Mouse (Mus musculus) CH12.LX (cell line): ENCODE data around the gene Dyx1c1. TPM values are rescaled to one million over a fixed set of nuclear protein-coding genes. Genes with fewer than 3 reads are reported as not detected.

ENCODE experiments used
- DNase-seq: peaks from one replicate; pipeline ENCODE4 v3.0.0-alpha.2; 2013; ENCODE audit errors: extremely low read depth
- H3K27ac ChIP-seq: 2 replicates; pipeline ENCODE4 v1.5.1; 2012; ENCODE audit warnings: low read depth, mild to moderate bottlenecking, control low read depth, moderate library complexity; ENCODE audit not compliant: insufficient read depth
- H3K27me3 ChIP-seq: replicated peaks from 2 replicates; pipeline ENCODE3; 2012; ENCODE audit warnings: inconsistent platforms
- H3K36me3 ChIP-seq, 2 experiments: replicated peaks in 1 of 2; 2 replicates each; pipeline versions ENCODE3 to v1.6.1; 2012; ENCODE audit warnings: inconsistent platforms in 1 of 2, low read length in 1 of 2, mild to moderate bottlenecking in 1 of 2, mixed read lengths in 1 of 2, moderate library complexity in 1 of 2; ENCODE audit not compliant: control insufficient read depth in 1 of 2, insufficient read depth in 1 of 2
- H3K4me1 ChIP-seq, 2 experiments: 2 replicates each; pipeline ENCODE4 v1.6.1; 2012; ENCODE audit warnings: inconsistent platforms in 1 of 2, moderate library complexity in 1 of 2; ENCODE audit not compliant: insufficient read depth in 2 of 2, control insufficient read depth in 1 of 2
- H3K4me2 ChIP-seq: 2 replicates; pipeline ENCODE4 v1.6.1; 2012; ENCODE audit warnings: low read depth, mild to moderate bottlenecking, control low read depth; ENCODE audit not compliant: poor library complexity, insufficient read depth, severe bottlenecking
- H3K4me3 ChIP-seq, 3 experiments: fragments of 150-350 bp in 1 of 3; sonication (generic) in 1 of 3; replicated peaks in 1 of 3; 2 replicates each; pipeline versions ENCODE3 to v1.5.1; 2011 to 2012; ENCODE audit warnings: low read depth in 2 of 3, low read length in 2 of 3, mild to moderate bottlenecking in 2 of 3, moderate library complexity in 2 of 3, control low read depth in 1 of 3, improper control_type of control experiment in 1 of 3, inconsistent platforms in 1 of 3, mixed read lengths in 1 of 3; ENCODE audit not compliant: poor library complexity in 1 of 3
- H3K79me2 ChIP-seq: replicated peaks from 2 replicates; pipeline ENCODE4 v1.6.1; 2012; ENCODE audit warnings: mild to moderate bottlenecking, moderate library complexity; ENCODE audit not compliant: control insufficient read depth, poor library complexity, insufficient read depth, severe bottlenecking; ENCODE audit errors: extremely low read depth
- H3K9ac ChIP-seq: 2 replicates; pipeline ENCODE4 v1.6.1; 2012; ENCODE audit warnings: low read depth, mild to moderate bottlenecking, control low read depth, moderate library complexity; ENCODE audit not compliant: insufficient read depth
- H3K9me3 ChIP-seq: replicated peaks from 2 replicates; pipeline ENCODE3; 2012; ENCODE audit warnings: low read length, inconsistent platforms, mixed read lengths
- CTCF ChIP-seq, 2 experiments: IDR thresholded peaks in 1 of 2; conservative IDR thresholded peaks in 1 of 2; 2 replicates each; pipeline ENCODE4 v1.5.1; 2011 to 2012; ENCODE audit warnings: low read depth in 2 of 2, low read length in 2 of 2, improper control_type of control experiment in 1 of 2, inconsistent platforms in 1 of 2, mild to moderate bottlenecking in 1 of 2, moderate library complexity in 1 of 2
- E2F4 ChIP-seq: IDR thresholded peaks from 2 replicates; pipeline ENCODE4 v1.6.1; 2011; ENCODE audit warnings: low read depth, low read length, improper control_type of control experiment; ENCODE audit not compliant: insufficient replicate concordance
- EP300 ChIP-seq: IDR thresholded peaks from 2 replicates; pipeline ENCODE4 v1.6.1; 2011; ENCODE audit warnings: low read length, improper control_type of control experiment
- JUND ChIP-seq: conservative IDR thresholded peaks from 2 replicates; pipeline ENCODE4 v1.6.1; 2011; ENCODE audit warnings: low read depth, low read length, improper control_type of control experiment
- MAX ChIP-seq: IDR thresholded peaks from 2 replicates; pipeline ENCODE4 v1.6.1; 2011; ENCODE audit warnings: low read length, improper control_type of control experiment
- MAZ ChIP-seq: IDR thresholded peaks from 2 replicates; pipeline ENCODE4 v1.6.1; 2012; ENCODE audit warnings: low read depth, mild to moderate bottlenecking, inconsistent platforms, low read length, improper control_type of control experiment, moderate library complexity
- MEF2A ChIP-seq: IDR thresholded peaks from 2 replicates; pipeline ENCODE4 v1.6.1; 2014; ENCODE audit warnings: low read depth, mild to moderate bottlenecking, inconsistent platforms, low read length, improper control_type of control experiment, borderline replicate concordance
- POLR2A ChIP-seq: IDR thresholded peaks from 2 replicates; pipeline ENCODE4 v1.6.1; 2011; ENCODE audit warnings: low read depth, mild to moderate bottlenecking, improper control_type of control experiment, low read length
- RCOR1 ChIP-seq: conservative IDR thresholded peaks from 2 replicates; pipeline ENCODE4 v1.6.1; 2012; ENCODE audit warnings: low read depth, mild to moderate bottlenecking, inconsistent platforms, low read length, improper control_type of control experiment
- SMC3 ChIP-seq: IDR thresholded peaks from 2 replicates; pipeline ENCODE4 v1.6.1; 2011; ENCODE audit warnings: low read depth, low read length, improper control_type of control experiment
- UBTF ChIP-seq: IDR thresholded peaks from 2 replicates; pipeline ENCODE4 v1.6.1; 2012; ENCODE audit warnings: low read depth, mild to moderate bottlenecking, inconsistent platforms, low read length, improper control_type of control experiment, moderate library complexity
- USF1 ChIP-seq: IDR thresholded peaks from 2 replicates; pipeline ENCODE4 v1.6.1; 2014; ENCODE audit warnings: low read depth, mild to moderate bottlenecking, inconsistent platforms, low read length, improper control_type of control experiment
- ZC3H11A ChIP-seq: IDR thresholded peaks from 2 replicates; pipeline ENCODE4 v1.6.1; 2012; ENCODE audit warnings: low read depth, mild to moderate bottlenecking, inconsistent platforms, low read length, improper control_type of control experiment
- ZNF384 ChIP-seq: IDR thresholded peaks from 2 replicates; pipeline ENCODE4 v1.6.1; 2012; ENCODE audit warnings: low read depth, low read length, improper control_type of control experiment, inconsistent platforms
- dilution Hi-C: fragments of 300-500 bp; cut with MboI; formaldehyde crosslinking; loops from 2 replicates; pipeline ENCODE4 v1.14.3; 2020; ENCODE audit warnings: low sequenced_read_pairs; ENCODE audit not compliant: extremely low pct_unique_long_range_greater_than_20kb, extremely low pct_ligation_motif_present
- in situ Hi-C: fragments of 300-500 bp; cut with MboI; formaldehyde crosslinking; loops from 3 replicates; pipeline ENCODE4 v1.14.3; 2019; ENCODE audit warnings: low sequenced_read_pairs, low pct_ligation_motif_present, low pct_unique_long_range_greater_than_20kb, mixed read lengths
- polyA plus RNA-seq: library from polyadenylated mRNA; unstranded; fragments of >175 nt; gene quantifications from 2 replicates; pipeline ENCODE4 v1.2.1, GENCODE M21; 2012; ENCODE audit warnings: low read depth; ENCODE audit not compliant: insufficient read length
- total RNA-seq, 2 experiments: library from RNA; depleted of rRNA; stranded (reverse); fragments of 300-350 nt in 1 of 2; fragments of >200 nt in 1 of 2; gene quantifications; 2 replicates each; pipeline ENCODE4 v1.2.3; 2012 to 2014

Dyx1c1 gene
- total and polyA plus RNA-seq, 3 experiments: 3.4 to 6.8 (median 6.1) TPM

- TF ChIP-seq SMC3 (no peak), UBTF (no peak), ZC3H11A (no peak), JUND (no peak), MAX (peak; percentile 77), CTCF (conservative IDR thresholded peaks at IDR 0.05 in 1 of 2, IDR thresholded peaks at IDR 0.05 in 1 of 2; ENCODE audit: low read depth in 2 of 2, low read length in 2 of 2) (no peak), USF1 (no peak), RCOR1 (no peak), EP300 (no peak), MAZ (no peak; the same call in 1 of the 2 replicates), POLR2A (peak; percentile 48)
Measured at GRCm38 (mm10) chr9:72985250-72986220, 26.9 kb downstream of the Dyx1c1 start, which contains the start of the genes Ccpg1os and Ccpg1 (continued).

GRCm38 (mm10) chr9:72987703-72988102, 29.1 kb downstream of the Dyx1c1 start:
- dilution Hi-C loops (no loop called here), in situ Hi-C loops (no loop called here)
- Histone ChIP-seq H3K27ac (no peak overlapping the region), H3K4me2 (peak overlapping the region; percentile 29; the same call in 1 of the 2 replicates), H3K79me2 (no peaks in the 10 kb centered on the region; the same call in 1 of the 2 replicates), H3K36me3 (no peaks in the 10 kb centered on the region), H3K9ac (no peak overlapping the region), H3K4me1 (peaks cover 3 to 23% of the 10 kb centered on the region in 2 experiments; a peak in 3 of 4 replicates), H3K9me3 (no peaks in the 10 kb centered on the region), H3K27me3 (peaks cover 2% of the 10 kb centered on the region), H3K4me3 (no peak overlapping the region)
- DNase-seq: no peak
- TF ChIP-seq ZNF384: peak; percentile 75
- TF ChIP-seq E2F4: no peak

- TF ChIP-seq MEF2A: no peak
Measured at GRCm38 (mm10) chr9:72988706-72989105, 30.1 kb downstream of the Dyx1c1 start.

More at GRCm38 (mm10) chr9:72988706-72989105, 30.1 kb downstream of the Dyx1c1 start:
- dilution Hi-C loops: no loop called here
- Histone ChIP-seq H3K4me1 (peaks cover 3 to 23% of the 10 kb centered on the region in 2 experiments; a peak in 3 of 4 replicates), H3K9ac (no peak overlapping the region), H3K27me3 (peaks cover 2% of the 10 kb centered on the region), H3K9me3 (no peaks in the 10 kb centered on the region), H3K4me3 (no peak overlapping the region), H3K79me2 (no peaks in the 10 kb centered on the region; the same call in 1 of the 2 replicates), H3K4me2 (no peak overlapping the region), H3K36me3 (no peaks in the 10 kb centered on the region), H3K27ac (no peak overlapping the region)
- no peak for DNase-seq
- in situ Hi-C loops: no loop called here
